Mouse (Mus musculus): Measurements from ENCODE around the gene Adgrg6. TPM values are rescaled to one million over a fixed set of nuclear protein-coding genes. Genes with fewer than 3 reads are reported as not detected.
A peak's percentile ranks its signal among the peaks of the same experiment; 100 is the strongest.

The Adgrg6 gene
- polyA plus RNA-seq, 3 experiments from 2014 or later: 0.19 TPM; not detected in 2

DNA sequence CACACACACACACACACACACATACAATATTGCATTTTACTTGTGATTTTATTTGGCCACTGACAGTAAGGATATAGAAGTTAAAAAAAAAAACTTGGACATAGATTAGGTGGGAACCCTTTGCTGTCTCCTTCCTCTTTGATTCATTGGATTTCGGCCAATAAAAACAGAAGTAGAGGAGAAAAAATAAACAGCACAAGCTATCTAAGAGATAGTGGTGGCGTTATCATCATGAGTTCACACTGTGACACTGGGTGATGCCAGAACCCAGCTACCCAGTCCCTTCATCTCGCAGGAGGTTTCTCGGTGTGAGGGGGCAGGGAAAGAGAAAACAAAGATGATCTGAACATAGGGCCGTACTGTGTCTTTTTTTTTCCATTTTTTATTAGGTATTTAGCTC lies 62.2 kb downstream of the Adgrg6 start:
- ATAC-seq: no peak

DNA sequence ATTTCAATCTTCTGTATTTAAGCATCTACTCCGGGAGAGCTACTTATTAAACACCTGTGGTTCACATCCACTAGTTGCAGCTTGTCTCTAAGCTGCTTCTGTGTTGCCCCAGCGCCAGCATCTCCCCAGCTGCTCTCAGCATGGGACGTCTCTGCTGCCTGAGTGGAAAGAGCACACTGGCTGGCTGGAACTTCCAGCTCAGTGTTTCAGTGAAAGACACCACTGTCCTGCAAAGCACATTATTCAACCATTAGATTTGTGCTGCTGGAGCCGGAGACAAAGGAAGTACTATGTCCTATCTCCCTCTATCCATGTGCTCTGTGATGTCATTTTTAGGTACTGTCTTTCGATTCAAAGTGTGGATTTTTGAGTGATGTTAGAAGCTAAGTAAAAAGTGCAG lies 63.0 kb downstream of the Adgrg6 start:
- no peak for ATAC-seq

DNA sequence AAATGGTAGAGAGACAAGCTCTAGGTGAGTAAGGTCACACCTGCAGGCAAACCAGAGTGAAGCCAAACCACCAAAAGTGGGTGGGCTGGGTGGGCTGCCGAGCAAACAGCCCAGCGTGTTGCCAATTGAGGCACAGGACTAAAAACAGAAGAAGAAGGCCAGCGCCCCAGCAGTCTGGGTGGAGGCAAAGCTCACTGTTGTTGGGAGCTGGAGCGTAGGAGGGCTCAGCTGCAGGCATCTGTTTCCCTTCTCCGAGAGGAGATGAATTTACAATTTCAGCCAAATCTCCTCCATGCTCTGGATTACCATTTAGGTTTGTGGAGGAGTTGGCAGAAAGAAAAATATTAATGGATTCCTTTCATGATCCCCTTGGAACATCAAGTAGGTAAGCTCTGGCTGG lies 64.5 kb downstream of the Adgrg6 start:
- ATAC-seq: no peak

DNA sequence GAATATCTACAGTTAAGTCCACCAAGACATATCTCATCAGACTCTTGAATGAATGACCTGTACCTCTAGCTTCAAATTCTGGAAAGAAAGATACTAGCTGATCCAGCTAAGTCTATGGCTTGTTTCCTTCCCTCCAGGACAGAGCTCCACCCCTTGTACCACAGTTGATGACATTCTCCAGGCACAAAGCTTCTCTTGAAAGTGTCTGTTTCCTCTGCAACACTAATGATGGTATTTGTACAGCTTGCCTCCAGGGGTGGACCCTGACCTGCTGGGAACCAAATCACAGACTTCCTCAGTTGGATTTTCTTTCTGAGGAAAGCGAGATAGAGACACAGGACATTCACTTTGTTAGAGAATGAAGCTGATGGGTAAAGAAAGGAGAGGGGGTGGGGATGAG lies 69.1 kb downstream of the Adgrg6 start:
- ATAC-seq: no peak

DNA sequence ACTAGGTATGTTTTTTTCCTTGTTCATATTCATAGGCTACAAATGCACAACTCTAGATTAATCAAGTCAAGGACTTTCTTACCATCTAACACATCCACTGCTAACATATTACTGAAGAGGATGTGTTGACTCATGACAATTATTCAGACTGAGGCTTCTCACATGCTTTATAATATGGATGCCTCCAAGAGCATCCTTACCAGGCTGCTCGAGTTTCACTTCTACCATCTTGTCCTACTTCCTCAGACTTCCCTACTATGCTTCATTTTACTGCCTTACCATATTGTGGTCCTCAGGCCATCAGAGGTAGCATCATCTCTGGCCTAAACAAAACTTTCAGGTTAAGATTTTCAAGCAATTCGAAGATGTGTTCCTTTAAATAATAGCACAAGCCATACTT lies 69.8 kb downstream of the Adgrg6 start:
- no peak for ATAC-seq

DNA sequence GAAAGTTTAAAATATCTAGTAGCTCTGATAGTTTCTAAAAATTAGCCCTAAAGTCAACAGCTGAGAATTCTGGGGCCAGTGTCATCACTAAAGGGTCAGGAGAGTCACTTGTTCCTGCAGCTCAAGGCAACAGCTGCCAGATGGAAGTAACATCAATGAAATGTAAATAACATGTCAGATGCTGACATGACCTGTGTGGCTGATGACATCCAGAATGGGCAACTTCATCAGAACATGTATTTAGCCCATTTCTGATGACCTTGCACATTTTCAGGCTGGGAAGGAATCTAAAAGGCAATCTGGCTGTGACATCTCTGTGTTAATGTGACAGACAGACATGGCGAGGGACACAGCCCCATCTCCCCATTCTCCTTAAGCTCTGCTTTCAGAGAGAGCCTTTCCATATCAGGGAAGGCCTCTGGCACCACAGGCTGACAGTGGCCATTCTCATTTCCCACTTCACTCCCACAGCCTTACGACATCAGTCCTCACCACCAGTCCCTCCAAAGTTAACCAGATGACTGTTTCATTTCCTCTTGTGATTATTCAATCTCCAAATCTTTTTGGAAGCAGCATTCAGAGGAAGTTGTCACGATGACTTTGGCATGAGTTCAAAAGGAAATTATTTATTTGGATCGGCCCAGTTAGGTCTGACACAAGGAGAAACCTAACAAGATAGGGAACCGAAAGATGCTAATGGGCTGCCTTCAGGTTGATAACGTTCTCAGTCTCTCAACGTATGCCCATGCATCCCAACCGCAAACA lies 70.7 kb downstream of the Adgrg6 start:
- ATAC-seq: no peak

DNA sequence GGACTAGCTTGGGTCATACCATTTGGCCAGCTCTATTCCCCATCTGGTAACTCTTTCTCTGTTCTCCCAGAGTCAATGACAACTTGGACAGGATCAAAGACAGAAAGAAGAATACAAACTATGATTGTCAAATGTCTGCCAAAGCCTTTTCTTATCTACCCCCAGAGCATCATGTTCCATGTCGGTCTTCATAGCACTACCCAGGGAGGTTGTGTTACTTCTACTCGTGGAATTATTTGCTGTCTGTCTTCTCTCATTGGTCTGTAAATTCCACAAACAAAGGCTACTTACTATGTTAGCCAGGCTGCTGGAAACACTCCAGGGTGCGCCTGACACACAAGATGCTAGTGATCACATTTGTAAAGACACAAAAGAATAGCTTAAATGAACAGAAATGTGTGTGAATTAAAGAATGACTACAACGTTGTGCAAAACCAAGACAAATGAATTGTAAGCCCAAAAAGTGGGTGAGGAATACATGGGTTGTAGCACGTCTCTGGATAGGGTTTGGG lies 74.4 kb downstream of the Adgrg6 start:
- ATAC-seq: no peak

DNA sequence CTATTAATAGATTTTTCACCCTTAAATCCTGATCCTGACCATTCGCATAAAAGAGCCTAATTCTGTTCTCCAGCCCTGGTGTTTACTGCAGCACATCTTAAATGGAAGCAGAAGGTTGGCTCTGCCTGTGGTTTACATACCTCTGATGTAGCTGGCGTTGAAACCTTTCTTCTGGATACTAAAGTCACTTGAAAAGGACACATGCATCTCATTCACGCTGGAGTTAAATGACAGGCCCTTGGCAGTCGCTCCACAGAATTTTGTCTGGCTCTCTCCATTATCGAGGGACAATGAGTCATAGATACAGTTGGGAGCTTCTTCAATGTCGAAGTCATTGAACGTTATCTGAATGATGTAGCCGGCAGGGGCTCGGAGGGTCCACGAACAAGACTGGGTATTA lies 76.8 kb downstream of the Adgrg6 start:
- no peak for ATAC-seq

DNA sequence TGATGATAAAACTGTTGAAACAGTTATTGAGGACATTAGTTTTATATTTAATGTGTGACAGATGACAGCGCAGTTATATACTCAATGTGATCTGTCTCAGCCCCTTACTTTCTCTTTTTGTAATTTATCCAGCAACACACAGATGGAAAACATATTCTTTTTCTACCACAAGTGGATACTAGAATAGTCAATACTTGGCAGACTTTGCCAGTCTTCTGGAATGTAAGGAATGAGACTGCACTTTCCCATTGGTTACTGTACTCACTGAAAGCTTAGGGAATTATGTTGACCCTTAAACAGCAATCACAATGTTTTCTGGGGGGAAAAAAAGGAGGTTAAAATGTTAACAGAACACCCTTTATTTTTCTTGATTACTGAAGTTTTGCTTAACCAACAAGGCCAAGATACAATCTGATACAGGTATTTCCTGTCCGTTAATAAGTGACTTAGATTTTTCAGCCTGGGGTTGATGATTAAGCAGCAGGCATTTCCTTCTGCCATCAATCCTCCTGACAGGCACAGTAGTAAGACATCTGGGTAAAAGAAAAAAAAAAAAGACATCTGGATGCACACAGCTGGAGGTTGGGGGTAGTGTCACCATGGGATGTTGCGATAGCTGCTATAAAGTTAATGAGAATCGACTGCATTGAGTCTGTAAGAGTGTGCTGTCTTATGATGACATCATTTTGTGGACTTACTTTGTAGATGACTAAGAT lies 81.5 kb downstream of the Adgrg6 start:
- ATAC-seq: no peak

DNA sequence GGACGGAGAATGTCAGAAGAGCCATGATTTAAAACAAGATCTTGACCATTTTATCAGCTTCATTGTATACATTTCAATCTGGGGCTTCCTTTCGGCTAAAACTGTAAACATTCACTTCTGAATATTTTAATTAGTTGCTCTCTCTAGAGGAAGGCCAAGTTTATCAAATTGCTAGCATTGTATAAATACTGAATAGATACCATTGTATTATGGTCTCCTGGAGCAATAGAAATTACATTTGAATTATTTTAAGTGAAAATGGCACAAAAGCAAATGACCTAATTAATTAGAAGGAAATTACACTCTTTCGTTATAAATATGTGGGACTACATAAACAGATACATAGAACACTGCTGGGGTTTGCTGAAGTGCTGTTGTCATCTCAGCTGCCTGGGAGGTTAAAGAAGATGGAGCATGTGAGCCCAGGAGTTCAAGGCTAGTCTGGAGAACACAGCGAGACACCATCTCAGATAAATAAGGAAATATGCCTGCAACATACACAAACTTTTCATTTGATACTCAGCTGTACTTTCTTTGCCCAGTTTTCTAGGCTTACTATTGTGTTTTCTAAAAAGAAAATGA lies 84.4 kb downstream of the Adgrg6 start:
- ATAC-seq: no peak

DNA sequence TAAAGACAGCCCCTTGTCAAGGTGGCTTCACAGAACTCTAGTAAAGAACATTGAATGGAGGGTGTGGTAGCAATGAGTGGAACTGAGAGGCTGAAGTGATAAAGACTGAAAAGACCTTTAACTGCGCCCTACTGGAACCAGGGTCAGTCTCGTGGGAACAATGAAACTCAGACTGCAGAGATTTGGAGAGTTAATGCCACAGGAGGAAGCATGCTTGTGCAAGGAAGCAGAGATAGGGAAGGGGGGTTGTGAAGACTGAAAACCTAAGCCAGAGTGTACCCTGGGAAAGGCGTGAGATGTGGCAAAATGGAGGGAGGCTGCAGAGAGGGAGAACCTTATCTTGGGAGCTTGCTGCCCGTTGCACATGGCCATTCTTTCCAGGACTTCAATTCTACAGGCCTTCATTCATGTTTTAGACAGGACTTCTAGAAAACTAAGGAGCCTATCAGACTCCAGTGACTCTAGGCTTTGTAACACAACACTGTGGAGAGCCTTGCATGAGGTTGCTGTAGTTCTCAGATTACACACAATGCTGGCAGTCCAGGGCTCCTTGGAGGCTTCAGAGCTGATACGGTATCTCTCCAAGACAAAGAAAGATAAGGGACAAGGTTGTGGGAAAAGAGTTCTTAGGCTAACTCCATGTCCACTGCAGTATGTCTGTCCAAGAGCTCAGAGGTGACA lies 85.1 kb downstream of the Adgrg6 start:
- no peak for ATAC-seq

DNA sequence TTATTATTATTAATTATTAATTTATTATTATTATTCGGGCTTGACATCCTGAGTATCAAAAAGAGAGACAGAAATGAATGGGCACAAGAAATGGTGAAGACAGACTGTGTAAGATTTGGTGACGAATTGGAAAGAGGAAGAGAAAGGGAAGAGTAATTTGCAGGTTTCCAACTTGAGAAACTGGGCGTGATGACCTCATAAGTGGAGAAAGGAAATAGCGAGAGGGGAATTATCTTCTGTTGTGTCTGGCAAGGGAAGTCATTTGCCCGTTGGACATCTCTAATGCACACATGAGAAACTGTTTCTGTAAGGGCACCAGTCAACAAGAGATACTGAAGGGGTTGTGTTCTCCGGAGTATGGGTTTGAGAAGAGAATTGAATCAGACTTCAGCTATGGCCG lies 85.6 kb downstream of the Adgrg6 start:
- no peak for ATAC-seq

DNA sequence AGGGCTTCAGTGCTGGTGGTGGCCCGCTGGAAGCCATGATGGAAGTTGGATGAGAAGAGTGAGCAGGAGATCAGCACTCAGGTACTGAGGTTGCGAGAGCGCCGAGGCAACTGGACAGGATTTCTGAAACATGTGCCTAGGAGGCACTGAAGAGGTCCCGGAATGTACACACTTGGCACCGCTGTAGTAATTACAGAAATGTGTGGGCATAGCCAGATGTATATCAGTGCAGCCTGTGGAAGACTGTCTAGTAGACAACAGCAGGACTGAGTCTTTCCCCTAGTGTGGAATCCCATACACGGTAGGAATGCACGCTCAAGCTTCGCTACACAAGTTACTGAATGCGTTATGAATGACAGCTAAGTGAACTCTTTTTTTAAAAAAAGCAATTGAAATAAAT lies 86.1 kb downstream of the Adgrg6 start:
- no peak for ATAC-seq

DNA sequence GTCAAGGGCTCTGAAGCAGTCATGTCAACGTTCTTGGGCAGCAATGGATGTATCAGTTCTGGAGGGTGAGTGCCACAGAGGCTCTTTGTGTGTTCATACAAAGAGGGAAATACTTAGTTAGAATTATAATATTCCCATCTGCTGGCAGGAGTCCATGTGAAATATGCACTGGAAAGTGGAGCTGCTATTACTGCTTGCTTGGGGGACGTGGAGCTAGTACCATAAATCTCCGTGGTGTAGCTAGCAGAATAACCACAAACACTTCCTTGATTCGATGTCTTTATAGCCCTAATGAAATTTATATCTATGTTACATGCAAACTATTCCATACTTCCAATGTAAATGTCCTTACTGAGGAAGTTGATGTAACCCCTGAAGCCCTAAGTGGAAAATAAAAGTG lies 91.0 kb downstream of the Adgrg6 start:
- ATAC-seq: no peak

DNA sequence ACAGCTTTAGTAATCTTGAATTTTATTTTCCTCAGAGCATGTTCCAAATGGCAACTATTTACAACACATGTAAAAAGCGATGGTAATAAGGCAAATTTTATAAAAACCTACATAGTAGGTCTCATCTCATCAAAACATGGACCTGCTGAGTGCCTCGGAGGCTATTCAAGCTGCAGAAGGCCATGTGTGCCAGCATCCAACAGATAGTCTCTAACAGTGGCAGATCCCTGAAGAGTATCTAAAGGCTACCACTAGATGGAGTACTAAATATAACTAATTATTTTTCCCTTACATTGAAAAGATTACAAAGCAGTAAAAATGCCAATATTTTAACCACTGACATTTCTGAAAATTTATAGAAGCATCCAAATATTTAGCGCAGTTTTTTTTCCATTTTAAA lies 93.6 kb downstream of the Adgrg6 start:
- no peak for ATAC-seq

DNA sequence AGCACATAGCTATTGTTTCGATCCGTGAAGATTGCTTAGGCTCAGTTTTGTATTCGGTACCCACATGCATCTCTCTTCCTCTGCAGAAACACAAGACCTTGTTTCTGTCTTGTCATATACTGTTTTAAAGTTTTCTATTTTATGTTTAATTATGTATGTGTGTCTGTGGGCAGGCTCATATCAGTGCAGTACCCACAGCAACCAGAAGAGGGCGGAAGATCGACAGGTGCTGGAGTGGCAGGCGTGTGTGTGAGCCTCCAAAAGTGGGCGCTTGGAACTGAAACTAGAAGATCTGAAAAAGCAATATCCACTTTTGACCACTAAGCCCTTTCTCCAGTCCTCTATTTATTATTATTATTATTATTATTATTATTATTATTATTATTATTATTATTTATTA lies 95.4 kb downstream of the Adgrg6 start:
- no peak for ATAC-seq

DNA sequence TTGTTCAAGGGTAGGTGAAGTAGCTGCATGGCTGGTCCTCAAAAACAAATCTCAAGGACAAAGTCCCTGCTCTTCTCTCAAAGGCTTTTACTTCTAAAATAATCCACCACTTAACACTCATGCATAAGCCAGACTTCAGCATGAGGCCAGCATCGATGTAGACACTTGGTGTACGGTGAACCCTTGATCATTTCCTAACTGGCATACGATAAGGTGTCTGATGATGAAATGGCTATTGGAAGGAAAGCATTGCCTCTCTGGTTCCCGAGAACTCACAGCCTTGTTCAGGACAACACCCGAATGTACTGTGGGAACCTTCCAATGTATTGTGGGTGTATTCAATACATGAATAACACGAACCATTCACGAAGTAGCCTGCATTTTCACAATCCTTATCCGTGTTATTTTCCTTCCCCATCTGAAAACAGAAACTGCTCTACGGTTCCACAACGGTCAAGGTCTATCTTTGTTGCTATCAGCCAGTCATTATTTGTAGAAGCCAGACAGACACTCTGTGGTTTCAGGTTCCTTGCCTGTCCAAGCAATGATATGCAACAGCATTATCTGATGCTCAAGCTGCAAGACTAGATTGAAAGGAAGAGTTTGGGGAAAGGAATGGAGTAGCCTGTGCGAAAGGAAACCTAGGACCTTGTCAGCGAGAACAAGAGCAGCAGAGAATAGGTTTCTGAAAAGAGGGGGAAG lies 99.7 kb downstream of the Adgrg6 start:
- no peak for ATAC-seq

DNA sequence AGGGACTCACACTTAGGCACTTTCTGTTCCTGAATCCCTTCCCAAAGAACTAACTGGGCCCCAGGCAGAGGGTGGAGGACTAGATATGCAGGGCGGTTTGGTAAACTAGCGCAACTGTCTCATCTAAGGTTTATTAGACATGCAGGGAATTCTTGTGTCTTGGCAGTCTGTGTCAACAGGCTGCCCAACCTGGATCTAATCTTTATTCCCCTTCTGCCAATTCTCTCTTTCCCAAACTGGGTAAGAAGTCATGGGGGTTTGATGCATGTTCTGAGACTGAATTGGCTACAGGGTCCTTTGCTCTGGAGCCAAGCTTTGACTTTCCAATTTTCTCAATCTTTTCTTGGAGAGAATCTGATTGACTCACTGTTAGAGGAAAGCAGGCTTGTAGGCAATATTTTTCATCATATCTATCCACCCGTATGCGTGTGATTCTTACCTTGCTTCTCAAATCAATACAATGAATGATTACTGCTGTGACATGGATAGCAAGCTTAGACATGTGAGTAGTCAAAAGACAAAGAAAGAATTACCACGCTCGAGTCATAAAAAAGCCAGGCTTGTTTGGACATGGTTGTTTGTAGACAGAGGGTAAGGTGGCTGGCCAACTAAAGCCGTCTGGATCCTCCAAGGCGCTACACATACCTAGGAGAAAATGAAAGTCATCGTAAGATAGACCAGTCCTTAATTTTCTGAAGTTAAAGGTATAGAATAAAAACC lies 104.4 kb downstream of the Adgrg6 start:
- no peak for ATAC-seq

DNA sequence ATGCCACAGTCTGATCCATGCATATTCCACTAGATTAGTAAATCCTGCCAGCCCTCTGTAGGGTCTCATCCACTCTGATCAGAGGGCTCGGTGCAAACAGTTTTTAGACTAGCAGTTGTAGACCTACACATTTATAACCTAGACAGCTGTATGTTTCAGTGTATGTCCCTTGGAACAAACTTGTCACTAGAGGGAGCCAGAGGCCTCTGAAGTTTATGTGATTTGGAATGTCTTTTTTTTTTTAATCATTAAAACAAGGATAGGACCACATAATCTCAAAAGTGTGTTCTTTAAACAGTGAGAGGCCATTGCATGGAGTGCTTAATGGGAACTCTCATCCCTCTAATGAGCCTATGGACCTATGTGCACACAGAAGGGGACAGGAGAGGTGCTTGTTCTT lies 141.4 kb downstream of the Adgrg6 start:
- ATAC-seq: no peak

DNA sequence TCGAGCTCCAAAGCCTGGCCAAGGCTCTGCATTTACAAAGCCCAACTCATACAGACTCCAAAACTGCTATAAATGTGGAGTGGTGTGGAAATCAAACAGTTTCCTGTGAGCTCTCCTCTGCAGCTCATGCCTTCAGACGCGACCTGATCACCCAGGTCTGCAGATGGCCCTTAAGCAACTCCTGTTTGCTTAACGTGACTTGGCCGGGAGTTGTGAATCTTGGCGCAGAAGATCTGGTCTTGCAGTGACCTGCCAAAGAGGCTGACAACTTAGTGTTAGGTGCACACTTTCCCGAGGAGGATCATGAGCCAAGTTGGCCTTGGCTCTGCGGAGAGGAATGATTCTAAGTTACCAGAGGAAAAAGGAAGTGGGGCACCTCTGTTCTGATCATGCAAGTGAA lies 143.7 kb downstream of the Adgrg6 start:
- ATAC-seq: no peak

DNA sequence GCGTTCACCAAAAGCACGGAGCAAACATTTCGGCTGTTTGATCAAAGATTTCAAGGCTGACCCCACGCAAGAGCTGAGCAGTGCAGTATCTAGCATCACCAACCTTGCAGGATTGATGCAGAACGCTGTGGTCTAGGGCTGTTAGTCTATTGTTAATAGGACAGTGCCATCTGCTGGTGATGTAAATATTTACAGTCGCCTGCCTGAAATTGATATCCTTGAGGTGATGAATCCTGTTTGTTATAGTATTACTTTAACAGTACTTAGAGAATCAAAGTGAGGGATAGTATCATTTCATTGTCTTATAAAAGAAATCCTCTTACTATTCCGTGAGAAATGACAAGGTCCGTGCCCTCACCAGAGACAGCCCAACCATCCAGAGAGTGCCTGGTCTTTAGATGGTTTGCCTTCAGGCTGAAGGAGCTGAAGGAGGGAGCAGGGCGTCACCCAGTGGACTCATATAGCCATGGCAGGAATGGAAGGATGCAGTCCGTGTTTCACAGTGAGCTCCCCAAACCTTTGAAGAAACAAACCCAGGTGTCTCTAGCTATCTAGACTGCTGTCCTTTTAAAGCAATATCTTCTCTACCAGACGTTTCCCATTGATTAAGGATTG lies 154.3 kb downstream of the Adgrg6 start:
- peak; percentile 84 for ATAC-seq

DNA sequence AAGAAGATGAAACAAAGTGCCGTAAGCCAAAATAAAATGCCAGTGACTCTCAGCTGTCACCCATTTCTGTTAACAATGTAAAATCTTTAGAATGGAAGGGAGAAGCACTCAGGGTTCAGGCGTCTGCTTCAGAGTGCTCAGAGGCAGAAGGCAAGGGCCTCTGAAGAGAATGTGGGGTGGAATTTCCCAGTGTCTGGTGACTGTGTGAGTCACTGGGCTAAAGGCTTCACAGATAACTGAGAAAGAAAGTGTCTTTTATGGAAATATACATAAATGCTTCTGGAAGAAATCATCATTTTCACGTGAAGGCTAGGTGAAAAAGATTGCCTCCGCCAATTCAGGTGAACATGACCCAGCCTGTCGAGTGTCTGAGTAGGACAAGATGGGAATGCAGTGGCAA lies 159.9 kb downstream of the Adgrg6 start:
- no peak for ATAC-seq
